Mouse (Mus musculus) hindbrain, embryonic 12.5 days (tissue): ENCODE measurements around the gene Cc2d2b. TPM values are rescaled to one million over a fixed set of nuclear protein-coding genes. Genes with fewer than 3 reads are reported as not detected.

Experiments used
- ATAC-seq: fragments of 200-750 bp; cut with Nextera tagmentation; 2 replicates; pipeline ENCODE4 v1.8.0; 2017; ENCODE audit warnings: moderate TSS enrichment; ENCODE audit not compliant: low FRiP score
- H3K27ac ChIP-seq: fragments of 300-500 bp; sonication (generic); 2 replicates; pipeline ENCODE4 v1.5.1; 2016; ENCODE audit warnings: mild to moderate bottlenecking
- H3K27me3 ChIP-seq: fragments of 300-500 bp; sonication (generic); 2 replicates; pipeline ENCODE4 v1.6.1; 2016; ENCODE audit warnings: mild to moderate bottlenecking
- H3K36me3 ChIP-seq: fragments of 300-500 bp; sonication (generic); 2 replicates; pipeline ENCODE4 v1.6.1; 2016; ENCODE audit warnings: mild to moderate bottlenecking
- H3K4me1 ChIP-seq: fragments of 300-500 bp; sonication (generic); 2 replicates; pipeline ENCODE4 v1.6.1; 2016
- H3K4me2 ChIP-seq: fragments of 300-500 bp; sonication (generic); replicated peaks from 2 replicates; pipeline ENCODE4 v1.6.1; 2016; ENCODE audit warnings: mild to moderate bottlenecking
- H3K4me3 ChIP-seq: fragments of 300-500 bp; sonication (generic); 2 replicates; pipeline ENCODE4 v1.5.1; 2016; ENCODE audit warnings: mild to moderate bottlenecking
- H3K9ac ChIP-seq: fragments of 300-500 bp; sonication (generic); 2 replicates; pipeline ENCODE4 v1.6.1; 2016; ENCODE audit warnings: mild to moderate bottlenecking, moderate library complexity
- H3K9me3 ChIP-seq: fragments of 300-500 bp; sonication (generic); replicated peaks from 2 replicates; pipeline ENCODE4 v1.6.1; 2016; ENCODE audit warnings: mild to moderate bottlenecking
- WGBS: fragments of 180-500 bp; shearing (Covaris S2); methylation state at CpG from one replicate; pipeline ENCODE4 v1.1.7; 2016; 5-methylcytosine and 5-hydroxymethylcytosine counted together
- polyA plus RNA-seq: library from polyadenylated mRNA; unstranded; fragments of >200 nt; fragmentation: Nextera tagmentation; extraction: Ambion mirVana; gene quantifications from 2 replicates; pipeline ENCODE4 v1.2.1, GENCODE M21; 2016

Gene Cc2d2b
- polyA plus RNA-seq, 1 experiment from 2014 or later: 0.25 TPM

GRCm38 (mm10) chr19:40821306-40821825 lies 72.8 kb downstream of the Cc2d2b start:
- no peaks in the 10 kb centered on the region for H3K4me1 ChIP-seq
- H3K27me3 ChIP-seq: no peaks in the 10 kb centered on the region
- no peaks in the 10 kb centered on the region for H3K9me3 ChIP-seq
- H3K36me3 ChIP-seq: no peaks in the 10 kb centered on the region
- no peak overlapping the region for H3K4me3 ChIP-seq
- H3K27ac ChIP-seq: no peak overlapping the region
- H3K9ac ChIP-seq: no peak overlapping the region
- 76% methylated on average over 4 of the region's 4 CpGs for WGBS
- H3K4me2 ChIP-seq: no peak overlapping the region
- ATAC-seq: no peak

GRCm38 (mm10) chr19:40825636-40826035 lies 77.1 kb downstream of the Cc2d2b start:
- Histone ChIP-seq H3K9me3 (no peaks in the 10 kb centered on the region), H3K4me1 (peaks cover 7% of the 10 kb centered on the region), H3K4me3 (no peak overlapping the region), H3K36me3 (no peaks in the 10 kb centered on the region), H3K9ac (no peak overlapping the region), H3K4me2 (no peak overlapping the region), H3K27me3 (no peaks in the 10 kb centered on the region), H3K27ac (no peak overlapping the region)
- ATAC-seq: no peak
- WGBS: 68% methylated on average over 5 of the region's 5 CpGs

- H3K9me3 ChIP-seq: no peaks in the 10 kb centered on the region
- 85% methylated on average over 7 of the region's 7 CpGs for WGBS
- no peak overlapping the region for H3K4me3 ChIP-seq
- no peaks in the 10 kb centered on the region for H3K36me3 ChIP-seq
- no peak overlapping the region for H3K27ac ChIP-seq
- peaks cover 7% of the 10 kb centered on the region for H3K4me1 ChIP-seq
- H3K4me2 ChIP-seq: no peak overlapping the region
- no peaks in the 10 kb centered on the region for H3K27me3 ChIP-seq
- no peak overlapping the region for H3K9ac ChIP-seq
- no peak for ATAC-seq
Observed at GRCm38 (mm10) chr19:40826735-40827134, 78.2 kb downstream of the Cc2d2b start.

- Histone ChIP-seq H3K36me3 (no peaks in the 10 kb centered on the region), H3K27ac (peak overlapping the region; percentile 96), H3K4me1 (peaks cover 38% of the 10 kb centered on the region), H3K27me3 (no peaks in the 10 kb centered on the region), H3K9ac (peak overlapping the region; percentile 97), H3K4me3 (peak overlapping the region; percentile 91), H3K4me2 (peak overlapping the region; percentile 86), H3K9me3 (no peaks in the 10 kb centered on the region)
- 65% methylated on average over 7 of the region's 7 CpGs for WGBS
- ATAC-seq: no peak
Observed at GRCm38 (mm10) chr19:40830198-40830597, 81.6 kb downstream of the Cc2d2b start.

- peak within 1 kb of the TSS; percentile 91 for H3K4me3 ChIP-seq
- no peaks in the 10 kb centered on the region for H3K27me3 ChIP-seq
- H3K9ac ChIP-seq: peak within 1 kb of the TSS; percentile 97
- peak within 1 kb of the TSS; percentile 96 for H3K27ac ChIP-seq
- no peaks in the 10 kb centered on the region for H3K36me3 ChIP-seq
- H3K9me3 ChIP-seq: no peaks in the 10 kb centered on the region
- ATAC-seq: peak; percentile 99
- H3K4me1 ChIP-seq: peaks cover 42% of the 10 kb centered on the region
- peak within 1 kb of the TSS; percentile 86 for H3K4me2 ChIP-seq
- WGBS: under 1% methylated on average over 66 of the region's 71 CpGs
Observed at GRCm38 (mm10) chr19:40830703-40831415, 82.3 kb downstream of the Cc2d2b start, which contains the start of gene Ccnj. Ccnj (plus strand) TSS chr19:40831279.

- Histone ChIP-seq H3K4me1 (peaks cover 42% of the 10 kb centered on the region), H3K9me3 (no peaks in the 10 kb centered on the region), H3K9ac (peak overlapping the region; percentile 97), H3K4me3 (peak overlapping the region; percentile 91), H3K4me2 (peak overlapping the region; percentile 86), H3K36me3 (peaks cover 2% of the 10 kb centered on the region; the same call in 1 of the 2 replicates), H3K27ac (peak overlapping the region; percentile 96), H3K27me3 (no peaks in the 10 kb centered on the region)
- WGBS: under 1% methylated on average over 75 of the region's 76 CpGs
- peak; percentile 80 for ATAC-seq
Observed at GRCm38 (mm10) chr19:40831416-40832201, 83.1 kb downstream of the Cc2d2b start.

- peak overlapping the region; percentile 97 for H3K9ac ChIP-seq
- H3K4me3 ChIP-seq: peak overlapping the region; percentile 91
- peaks cover 9% of the 10 kb centered on the region; the same call in 1 of the 2 replicates for H3K36me3 ChIP-seq
- H3K27ac ChIP-seq: no peak overlapping the region
- peaks cover 42% of the 10 kb centered on the region for H3K4me1 ChIP-seq
- WGBS: 43% methylated on average over 5 of the region's 5 CpGs
- no peaks in the 10 kb centered on the region for H3K27me3 ChIP-seq
- peak overlapping the region; percentile 86 for H3K4me2 ChIP-seq
- no peak for ATAC-seq
- H3K9me3 ChIP-seq: no peaks in the 10 kb centered on the region
Observed at GRCm38 (mm10) chr19:40832361-40832760, 83.8 kb downstream of the Cc2d2b start.

- Histone ChIP-seq H3K9me3 (no peaks in the 10 kb centered on the region), H3K27ac (no peak overlapping the region), H3K27me3 (no peaks in the 10 kb centered on the region), H3K4me3 (no peak overlapping the region), H3K9ac (no peak overlapping the region), H3K4me2 (no peak overlapping the region), H3K36me3 (peaks cover 29% of the 10 kb centered on the region), H3K4me1 (peaks cover 42% of the 10 kb centered on the region)
- 96% methylated on average over 6 of the region's 6 CpGs for WGBS
- no peak for ATAC-seq
Observed at GRCm38 (mm10) chr19:40834436-40834835, 85.9 kb downstream of the Cc2d2b start.

- H3K9me3 ChIP-seq: no peaks in the 10 kb centered on the region
- no peak overlapping the region for H3K9ac ChIP-seq
- no peak for ATAC-seq
- H3K4me1 ChIP-seq: peaks cover 24% of the 10 kb centered on the region
- no peaks in the 10 kb centered on the region for H3K27me3 ChIP-seq
- peaks cover 57% of the 10 kb centered on the region for H3K36me3 ChIP-seq
- H3K27ac ChIP-seq: no peak overlapping the region
- whole genome bisulfite sequencing: 95% methylated on average over 7 of the region's 7 CpGs
- no peak overlapping the region for H3K4me3 ChIP-seq
- no peak overlapping the region for H3K4me2 ChIP-seq
Observed at GRCm38 (mm10) chr19:40838205-40838604, 89.7 kb downstream of the Cc2d2b start.

GRCm38 (mm10) chr19:40840303-40840702 lies 91.8 kb downstream of the Cc2d2b start:
- peaks cover 3% of the 10 kb centered on the region; the same call in 1 of the 2 replicates for H3K4me1 ChIP-seq
- no peak overlapping the region for H3K4me2 ChIP-seq
- H3K27me3 ChIP-seq: no peaks in the 10 kb centered on the region
- peaks cover 77% of the 10 kb centered on the region for H3K36me3 ChIP-seq
- no peak for ATAC-seq
- H3K9ac ChIP-seq: no peak overlapping the region
- 91% methylated on average over 6 of the region's 6 CpGs for WGBS
- no peaks in the 10 kb centered on the region for H3K9me3 ChIP-seq
- H3K27ac ChIP-seq: no peak overlapping the region
- H3K4me3 ChIP-seq: no peak overlapping the region

- no peak overlapping the region for H3K9ac ChIP-seq
- ATAC-seq: no peak
- no peaks in the 10 kb centered on the region for H3K4me1 ChIP-seq
- no peak overlapping the region for H3K4me3 ChIP-seq
- H3K4me2 ChIP-seq: no peak overlapping the region
- H3K9me3 ChIP-seq: no peaks in the 10 kb centered on the region
- no peaks in the 10 kb centered on the region for H3K27me3 ChIP-seq
- whole genome bisulfite sequencing: 97% methylated on average over 6 of the region's 6 CpGs
- H3K36me3 ChIP-seq: peaks cover 85% of the 10 kb centered on the region
- no peak overlapping the region for H3K27ac ChIP-seq
Observed at GRCm38 (mm10) chr19:40841083-40841482, 92.5 kb downstream of the Cc2d2b start.

GRCm38 (mm10) chr19:40841593-40841992 lies 93.0 kb downstream of the Cc2d2b start:
- peaks cover 86% of the 10 kb centered on the region for H3K36me3 ChIP-seq
- H3K27ac ChIP-seq: no peak overlapping the region
- 89% methylated on average over 13 of the region's 13 CpGs for WGBS
- no peak for ATAC-seq
- no peaks in the 10 kb centered on the region for H3K9me3 ChIP-seq
- H3K4me1 ChIP-seq: no peaks in the 10 kb centered on the region
- no peak overlapping the region for H3K4me3 ChIP-seq
- no peak overlapping the region for H3K9ac ChIP-seq
- H3K27me3 ChIP-seq: no peaks in the 10 kb centered on the region
- no peak overlapping the region for H3K4me2 ChIP-seq
